Mouse (Mus musculus) lung, postnatal 14 days (tissue): Measurements from ENCODE around the gene Gm43191.
"Not testable (repeated sequence)": the region's sequence is repeated elsewhere in the genome, so short reads cannot be mapped to it uniquely, and the experiment has no call there.

Experiments
- DNase-seq: peaks from one replicate; pipeline ENCODE4 v3.0.0; 2021

Gene Gm43191

GRCm38 (mm10) chr3:116661288-116661869, 19.7 kb downstream of the Gm43191 start:
- DNase-seq, result no peak

DNA sequence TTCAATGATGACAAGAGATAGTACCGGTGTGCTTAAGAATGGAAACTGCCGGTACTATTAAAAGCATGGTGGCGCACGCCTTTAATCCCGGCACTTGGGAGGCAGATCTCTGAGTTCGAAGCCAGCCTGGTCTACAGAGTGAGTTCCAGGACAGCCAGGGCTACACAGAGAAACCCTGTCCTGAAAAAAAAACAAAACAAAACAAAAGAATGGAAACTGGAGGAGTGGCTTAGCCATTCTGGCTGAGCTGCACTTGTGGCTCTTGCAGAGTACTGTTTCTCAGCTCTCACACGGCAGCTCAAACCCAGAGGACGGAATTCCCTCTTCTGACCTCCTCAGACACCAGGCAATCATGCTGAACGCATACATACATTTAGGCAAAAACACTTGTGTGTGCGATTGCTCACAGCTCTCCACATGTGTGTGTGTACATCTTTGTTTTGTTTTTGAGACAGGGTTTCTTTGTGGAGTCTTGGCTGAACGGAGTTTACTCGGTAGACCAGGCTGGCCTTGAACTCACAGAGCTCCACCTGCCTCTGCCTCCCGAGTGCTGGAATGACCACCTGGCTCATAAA, 21.1 kb downstream of the Gm43191 start:
- no peak for DNase-seq

GRCm38 (mm10) chr3:116658928-116659565, 22.0 kb downstream of the Gm43191 start:
- DNase-seq, result no peak

GRCm38 (mm10) chr3:116656184-116656965, 24.7 kb downstream of the Gm43191 start:
- DNase-seq, result no peak

DNA sequence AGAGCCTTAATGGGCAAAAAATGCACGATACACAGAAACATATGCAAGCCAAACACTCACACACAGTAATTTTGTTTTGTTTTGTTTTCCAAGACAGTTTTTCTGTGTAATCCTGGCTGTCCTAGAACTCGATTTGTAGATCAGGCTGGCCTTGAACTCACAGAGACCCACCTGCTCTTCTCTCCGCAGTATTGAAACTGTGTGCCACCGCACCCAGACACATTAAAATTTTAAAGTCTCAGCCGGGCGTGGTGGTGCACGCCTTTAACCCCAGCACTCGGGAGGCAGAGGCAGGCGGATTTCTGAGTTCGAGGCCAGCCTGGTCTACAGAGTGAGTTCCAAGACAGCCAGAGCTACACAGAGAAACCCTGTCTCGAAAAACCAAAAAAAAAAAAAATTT, 27.0 kb downstream of the Gm43191 start:
- DNase-seq, result not testable (repeated sequence)

DNA sequence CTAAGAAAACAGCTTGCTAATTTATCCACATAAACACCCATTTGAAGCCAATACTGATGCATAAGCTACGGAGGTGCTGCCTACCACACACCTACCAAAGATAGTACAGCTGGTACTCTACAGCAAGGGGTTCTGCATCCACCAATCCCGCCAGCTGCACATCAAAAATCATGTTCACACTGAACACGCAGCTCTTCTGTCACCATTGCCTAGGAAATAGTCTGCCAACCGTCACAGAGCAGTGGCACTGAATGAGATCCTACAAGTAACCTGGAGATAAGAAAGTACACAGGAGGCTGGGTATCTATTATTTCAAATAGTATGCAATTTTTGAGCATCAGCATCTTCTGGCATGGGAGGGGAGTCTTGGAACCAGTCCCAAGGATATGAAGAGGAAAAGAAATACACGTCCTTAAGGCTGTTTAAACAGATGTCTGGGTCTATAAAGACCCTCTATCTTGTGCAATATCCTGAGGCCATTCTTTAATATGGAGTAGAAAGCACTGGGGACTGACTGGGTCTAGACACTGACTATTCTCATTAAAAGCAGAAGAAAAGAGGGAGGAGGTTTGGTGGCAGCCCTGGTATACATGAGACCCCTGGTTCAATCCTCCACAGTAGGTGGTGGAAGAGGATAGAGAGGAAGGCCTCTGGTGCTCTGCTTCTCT, 27.6 kb downstream of the Gm43191 start:
- no peak for DNase-seq

DNA sequence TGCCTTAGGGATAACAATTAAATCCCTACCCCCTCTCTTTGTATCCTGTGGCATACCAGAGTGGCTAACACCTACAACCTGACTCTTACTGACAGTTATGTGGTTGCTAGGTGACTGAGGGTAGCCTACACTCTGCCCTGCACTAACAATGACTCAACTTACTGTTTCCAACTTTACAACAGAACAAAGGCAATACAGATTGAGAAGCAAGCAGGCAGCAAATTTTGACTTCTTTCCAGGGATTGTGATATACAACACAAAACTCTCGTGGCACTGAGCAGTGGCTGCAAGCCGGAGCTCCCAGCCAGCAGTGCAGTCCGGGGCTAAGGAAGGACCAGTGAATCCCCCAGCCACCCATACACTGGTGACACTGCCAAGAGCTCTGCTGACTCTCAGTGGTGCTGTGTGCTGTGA, 29.0 kb downstream of the Gm43191 start:
- no peak for DNase-seq

DNA sequence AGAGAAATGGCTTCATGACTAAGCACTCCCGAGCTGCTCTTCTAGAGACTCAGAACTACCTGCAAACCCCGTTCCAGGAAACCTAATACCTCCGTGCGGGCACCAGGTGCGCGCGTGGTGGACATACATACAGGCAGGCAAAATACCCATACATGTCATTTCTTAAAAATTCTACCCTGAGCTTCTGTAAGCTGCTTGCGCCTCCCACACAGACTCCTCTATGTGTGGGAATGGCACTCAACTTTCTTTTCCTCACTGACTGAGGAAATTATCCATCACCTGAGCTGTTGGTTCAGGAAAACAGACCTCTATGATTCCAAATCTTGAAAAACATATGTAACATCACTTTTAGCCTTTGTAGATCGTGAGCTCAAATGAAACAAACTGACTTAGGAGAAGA, 30.4 kb downstream of the Gm43191 start:
- no peak for DNase-seq

- no peak for DNase-seq
Observed at GRCm38 (mm10) chr3:116648805-116649204, 32.3 kb downstream of the Gm43191 start.

- DNase-seq, result no peak
Observed at GRCm38 (mm10) chr3:116646387-116646786, 34.7 kb downstream of the Gm43191 start.

DNA sequence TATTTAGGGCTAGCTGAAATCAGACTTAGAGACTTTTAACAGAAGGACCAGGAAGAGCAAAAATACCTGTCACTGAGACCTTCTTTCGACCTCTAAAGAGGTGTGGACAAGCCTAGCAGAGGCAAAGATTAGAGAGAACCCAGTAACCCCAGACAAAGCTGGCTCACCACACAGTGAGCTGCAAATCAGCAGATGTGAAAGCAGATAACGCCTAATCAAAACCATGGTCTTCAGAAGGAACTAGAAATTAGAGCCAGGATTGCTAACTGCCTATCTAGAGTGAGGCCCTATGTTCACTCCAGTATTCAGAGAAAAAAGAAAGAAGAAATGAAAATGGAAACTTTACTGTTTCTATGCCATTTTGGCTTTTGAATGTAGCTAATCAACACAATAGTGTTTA, 38.7 kb downstream of the Gm43191 start:
- no peak for DNase-seq

DNA sequence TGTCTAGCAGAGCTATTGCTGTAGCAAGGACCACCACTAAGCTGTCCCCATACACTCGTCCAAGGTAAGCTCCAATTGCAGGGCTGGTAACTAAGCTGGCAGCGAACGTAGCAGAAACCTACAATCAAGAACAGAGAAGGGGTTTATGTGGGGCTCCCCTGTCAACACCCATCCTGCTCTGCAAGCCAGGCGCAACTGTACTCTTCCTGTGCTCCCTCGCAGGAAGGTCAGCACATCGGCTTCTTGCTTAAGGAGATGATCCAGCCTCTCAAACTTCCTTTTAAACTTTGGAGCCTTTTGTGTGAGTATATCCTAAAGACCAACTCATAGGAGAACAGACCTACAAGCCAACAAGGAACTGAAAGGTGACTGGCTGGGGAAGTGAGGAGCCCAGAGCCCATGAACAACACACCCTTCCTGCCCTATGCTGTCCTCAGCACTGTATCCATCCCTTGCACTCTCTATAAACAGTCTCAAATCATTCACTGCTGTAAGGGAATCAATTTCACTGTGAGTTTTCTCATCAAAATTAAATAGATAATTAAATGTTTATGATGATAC, 39.2 kb downstream of the Gm43191 start:
- no peak for DNase-seq

DNA sequence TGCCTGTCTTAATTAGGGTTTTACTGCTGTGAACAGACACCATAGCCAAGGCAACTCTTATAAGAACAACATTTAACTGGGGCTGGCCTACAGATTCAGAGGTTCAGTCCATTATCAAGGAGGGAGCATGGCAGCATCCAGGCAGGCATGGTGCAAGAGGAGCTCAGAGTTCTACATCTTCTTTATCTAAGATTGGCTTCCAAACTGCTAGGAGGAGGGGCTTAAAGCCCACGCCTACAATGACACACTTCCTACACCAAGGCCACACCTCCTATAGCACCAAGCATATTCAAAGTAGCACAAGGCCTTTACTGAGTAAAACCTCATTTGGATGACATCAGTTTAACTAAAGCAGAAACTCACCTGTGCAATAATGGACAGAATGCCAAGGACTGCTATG, 41.0 kb downstream of the Gm43191 start:
- no peak for DNase-seq

GRCm38 (mm10) chr3:116638572-116638971, 42.5 kb downstream of the Gm43191 start:
- DNase-seq, result no peak

DNA sequence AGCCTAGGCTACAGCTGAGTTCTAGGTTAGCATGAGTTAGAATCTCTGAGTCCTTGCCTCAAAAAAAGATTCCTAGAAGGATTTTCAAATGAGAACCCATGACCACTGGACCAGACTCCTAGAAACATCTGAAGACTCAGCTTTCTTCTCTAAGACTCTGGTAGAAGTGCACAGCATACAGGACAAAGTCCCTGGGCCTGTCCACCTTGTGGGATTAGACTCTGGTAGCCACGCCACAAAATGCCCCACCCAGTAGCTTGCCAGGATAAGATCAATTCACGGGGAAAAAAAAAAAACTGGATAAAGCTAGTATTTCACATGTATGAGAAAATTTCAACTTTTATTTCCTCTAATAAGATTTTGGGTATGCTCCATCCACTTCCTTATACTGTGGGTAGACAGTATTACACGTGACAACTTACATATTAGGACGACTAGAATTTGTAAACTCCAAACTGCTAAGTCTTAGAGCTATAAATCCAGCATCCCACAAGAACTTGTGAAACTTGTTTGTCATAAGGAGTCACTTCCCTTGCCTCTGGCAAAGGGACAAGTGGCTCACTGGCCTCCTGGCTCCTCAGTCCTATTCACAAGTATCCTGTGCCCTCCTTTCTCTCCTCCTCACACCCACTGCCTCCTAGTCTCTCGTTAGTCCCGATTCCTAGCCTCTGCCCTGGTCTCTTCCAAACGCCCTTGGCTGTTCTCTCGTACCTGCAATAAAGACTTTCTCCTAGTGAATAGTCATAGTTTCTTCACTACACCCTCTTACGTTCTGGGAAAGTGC, 43.2 kb downstream of the Gm43191 start:
- no peak for DNase-seq

DNA sequence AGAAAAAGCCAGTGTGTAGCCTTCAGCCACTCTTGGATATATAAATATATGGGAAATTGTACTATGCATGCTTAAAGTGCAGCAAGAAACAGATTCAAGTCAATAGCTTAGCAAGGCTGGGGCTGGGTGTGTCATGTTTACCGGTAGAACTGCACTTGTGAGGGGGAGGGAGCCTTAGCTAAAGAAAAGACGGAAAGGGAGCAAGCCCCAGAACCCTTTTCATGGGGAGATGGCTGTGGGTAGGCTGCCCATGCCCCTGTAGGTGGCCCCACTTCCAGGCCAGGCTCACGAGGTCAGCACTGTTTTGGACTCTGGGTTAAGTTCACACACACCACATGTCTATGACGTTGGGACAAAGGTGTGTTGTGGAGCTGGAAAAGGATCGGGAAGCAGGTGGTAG, 45.3 kb downstream of the Gm43191 start:
- no peak for DNase-seq

- DNase-seq, result no peak
Observed at GRCm38 (mm10) chr3:116634853-116635252, 46.2 kb downstream of the Gm43191 start.

- DNase-seq, result no peak
Observed at GRCm38 (mm10) chr3:116634091-116634490, 47.0 kb downstream of the Gm43191 start.

DNA sequence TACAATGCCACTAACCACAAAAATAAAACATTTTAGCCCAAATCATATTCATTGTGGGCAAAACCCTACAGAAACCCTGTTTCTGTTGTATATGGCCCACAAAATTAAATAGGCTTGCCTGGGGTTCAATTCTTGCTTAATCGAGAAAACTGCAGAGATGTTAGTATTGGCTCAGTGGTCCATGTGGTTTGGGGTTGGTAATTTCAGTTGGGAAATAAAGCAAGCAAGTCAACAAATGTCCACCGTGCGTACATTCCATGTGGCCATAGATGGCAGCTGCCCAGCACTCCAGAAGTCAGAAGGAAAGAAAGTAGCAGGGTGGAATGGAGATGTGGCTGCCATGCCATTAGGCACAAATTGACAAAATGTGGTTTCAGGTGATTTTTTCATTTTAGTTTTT, 48.1 kb downstream of the Gm43191 start:
- no peak for DNase-seq

- no peak for DNase-seq
Observed at GRCm38 (mm10) chr3:116631459-116631858, 49.6 kb downstream of the Gm43191 start.

DNA sequence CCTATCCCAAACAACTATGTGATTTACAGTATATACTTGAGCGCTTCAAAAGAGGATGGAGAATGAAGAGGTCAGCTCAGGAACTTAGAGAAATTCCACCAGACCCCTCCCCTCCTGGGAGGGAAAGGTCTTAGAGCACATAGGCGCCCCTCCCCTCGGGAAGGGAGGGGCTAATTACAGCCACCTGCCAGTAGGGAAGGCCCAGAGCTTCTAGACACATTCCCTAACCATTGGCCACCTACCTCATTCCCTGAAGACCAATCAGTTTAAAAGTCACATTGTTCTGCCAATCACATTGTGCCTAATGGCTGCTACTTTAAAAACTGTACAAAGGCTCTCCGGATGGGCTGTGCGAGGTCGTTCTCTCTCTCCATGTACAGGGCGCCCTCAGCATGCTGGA, 58.4 kb downstream of the Gm43191 start:
- DNase-seq, result no peak
